Mouse (Mus musculus) embryonic facial prominence, embryonic 11.5 days (tissue): ENCODE measurements around the gene Slfnl1. TPM values are rescaled to one million over a fixed set of nuclear protein-coding genes. Genes with fewer than 3 reads are reported as not detected.

Source experiments
- ATAC-seq: fragments of 200-750 bp; cut with Nextera tagmentation; replicated peaks from 2 replicates; pipeline ENCODE4 v1.8.0; 2017; ENCODE audit warnings: low read depth; ENCODE audit not compliant: insufficient number of reproducible peaks, low FRiP score, low TSS enrichment
- DNase-seq: peaks from one replicate; pipeline ENCODE4 v3.0.0-alpha.2; 2015; ENCODE audit warnings: low spot score
- H3K27ac ChIP-seq: fragments of 300-500 bp; sonication (generic); replicated peaks from 2 replicates; pipeline ENCODE4 v1.5.1; 2014; ENCODE audit warnings: mild to moderate bottlenecking, low read depth, low read length, control low read depth
- H3K27me3 ChIP-seq: fragments of 300-500 bp; sonication (generic); 2 replicates; pipeline ENCODE4 v1.6.1; 2014; ENCODE audit warnings: mild to moderate bottlenecking, low read length, moderate library complexity, mixed read lengths; ENCODE audit not compliant: control insufficient read depth, insufficient read depth
- H3K36me3 ChIP-seq: fragments of 300-500 bp; sonication (generic); replicated peaks from 2 replicates; pipeline ENCODE4 v1.6.1; 2014; ENCODE audit warnings: low read depth, mild to moderate bottlenecking, low read length, moderate library complexity, mixed read lengths; ENCODE audit not compliant: control insufficient read depth, insufficient read depth
- H3K4me1 ChIP-seq: fragments of 300-500 bp; sonication (generic); 2 replicates; pipeline ENCODE4 v1.6.1; 2014; ENCODE audit warnings: low read length, mixed read lengths; ENCODE audit not compliant: control insufficient read depth, insufficient read depth
- H3K4me2 ChIP-seq: fragments of 300-500 bp; sonication (generic); 2 replicates; pipeline ENCODE4 v1.6.1; 2014; ENCODE audit warnings: low read depth, mild to moderate bottlenecking, control low read depth, low read length, moderate library complexity
- H3K4me3 ChIP-seq: fragments of 300-500 bp; sonication (generic); 2 replicates; pipeline ENCODE4 v1.5.1; 2014; ENCODE audit warnings: low read depth, low read length, control low read depth
- H3K9ac ChIP-seq: fragments of 300-500 bp; sonication (generic); replicated peaks from 2 replicates; pipeline ENCODE4 v1.6.1; 2014; ENCODE audit warnings: mild to moderate bottlenecking, control low read depth, low read length
- H3K9me3 ChIP-seq: fragments of 300-500 bp; sonication (generic); replicated peaks from 2 replicates; pipeline ENCODE4 v1.6.1; 2016; ENCODE audit warnings: mild to moderate bottlenecking, low read length, inconsistent platforms, mixed read lengths; ENCODE audit not compliant: control insufficient read depth
- WGBS: fragments of 180-500 bp; shearing (Covaris S2); extraction: QIAGEN DNeasy Blood & Tissue Kit; methylation state at CpG from one replicate; pipeline ENCODE4 v1.1.7; 2014; 5-methylcytosine and 5-hydroxymethylcytosine counted together
- polyA plus RNA-seq: library from polyadenylated mRNA; unstranded; fragments of >200 nt; fragmentation: Nextera tagmentation; extraction: Ambion mirVana; gene quantifications from 2 replicates; pipeline ENCODE4 v1.2.1, GENCODE M21; 2014

The Slfnl1 gene
- polyA plus RNA-seq, result 0.11 TPM in 1 of 2 replicates, not detected in the other

DNA sequence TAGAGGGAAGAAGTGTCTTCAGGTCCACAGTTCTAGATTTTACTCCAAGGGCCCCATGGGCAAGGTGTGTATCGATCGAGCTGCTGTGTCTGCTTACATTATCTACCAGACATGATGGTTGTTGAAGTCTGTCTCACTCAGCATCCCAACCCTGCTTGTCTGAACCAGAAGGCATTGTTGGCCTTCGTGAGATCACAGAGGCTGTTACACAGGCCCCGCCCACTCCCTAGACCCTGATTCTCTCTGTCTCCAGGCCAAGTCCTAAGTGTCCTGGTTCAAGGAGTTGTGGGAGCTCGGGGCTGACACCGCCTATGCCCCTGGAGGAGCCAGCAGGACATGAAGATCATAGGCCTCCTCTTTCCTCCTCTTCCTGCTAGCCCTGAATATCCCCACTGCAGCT lies at the start of gene Slfnl1:
Slfnl1 (plus strand) TSS at position 246 of the 400 bp plus-strand sequence.
- WGBS, result 83% methylated on average over 6 of the region's 6 CpGs
- Histone ChIP-seq H3K36me3 (peaks cover 5% of the 10 kb centered on the region; the same call in 1 of the 2 replicates), H3K27me3 (no peaks in the 10 kb centered on the region), H3K27ac (no peak within 1 kb of the TSS), H3K9ac (no peak within 1 kb of the TSS), H3K4me2 (no peak within 1 kb of the TSS), H3K4me1 (no peaks in the 10 kb centered on the region), H3K9me3 (no peaks in the 10 kb centered on the region), H3K4me3 (no peak within 1 kb of the TSS)
- ATAC-seq (no peak), DNase-seq (no peak)

DNA sequence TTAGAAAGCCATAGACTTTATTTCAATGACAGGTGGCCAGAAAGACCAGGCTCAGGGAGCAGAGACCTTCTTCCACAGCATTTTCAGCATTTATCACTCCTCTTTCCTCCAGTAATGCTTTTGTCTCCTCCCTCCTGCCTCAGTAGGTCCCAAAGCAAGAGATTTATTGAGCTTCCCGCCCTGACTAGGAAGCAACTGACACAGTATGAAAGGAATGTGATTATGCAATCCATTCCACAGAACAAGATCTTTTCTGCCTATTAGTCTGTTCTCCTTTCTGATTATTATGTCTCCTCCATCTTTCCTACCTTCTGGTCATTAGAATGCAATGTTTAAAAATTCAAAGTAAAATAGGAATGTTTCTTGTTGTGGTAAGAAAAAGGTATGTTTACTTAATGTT lies 44.3 kb upstream of the Slfnl1 start:
- Histone ChIP-seq H3K36me3 (no peaks in the 10 kb centered on the region), H3K27ac (no peak overlapping the region), H3K9me3 (no peaks in the 10 kb centered on the region), H3K27me3 (no peaks in the 10 kb centered on the region), H3K4me3 (no peak overlapping the region), H3K4me2 (no peak overlapping the region), H3K4me1 (no peaks in the 10 kb centered on the region), H3K9ac (no peak overlapping the region)
- ATAC-seq, result no peak
- no peak for DNase-seq
- WGBS, result 57% methylated on average over 1 of the region's 1 CpGs

DNA sequence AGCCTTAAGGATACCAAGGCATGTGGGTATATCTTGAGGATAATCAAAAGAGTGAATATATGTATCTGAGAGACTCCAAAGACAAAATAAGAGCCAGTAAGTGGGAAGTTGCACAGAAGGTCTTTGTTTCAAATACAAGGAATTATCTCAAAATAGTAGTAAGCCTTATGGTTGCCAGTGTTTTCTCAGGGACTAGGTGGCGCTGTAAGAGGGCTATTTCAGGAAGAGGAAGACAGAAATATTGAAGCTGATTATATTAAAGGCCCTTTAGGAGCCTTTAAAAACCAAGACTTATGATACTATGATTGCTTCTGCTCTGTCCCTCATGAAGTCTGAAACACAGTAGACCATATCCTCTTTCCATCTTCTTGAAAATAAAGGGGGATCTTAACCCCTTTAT lies 25.1 kb upstream of the Slfnl1 start:
- no peaks in the 10 kb centered on the region for H3K9me3 ChIP-seq
- no peak overlapping the region for H3K9ac ChIP-seq
- no peak overlapping the region for H3K4me2 ChIP-seq
- H3K4me1 ChIP-seq, result no peaks in the 10 kb centered on the region
- H3K4me3 ChIP-seq, result no peak overlapping the region
- H3K27me3 ChIP-seq, result no peaks in the 10 kb centered on the region
- no peaks in the 10 kb centered on the region; the same call in 1 of the 2 replicates for H3K36me3 ChIP-seq
- H3K27ac ChIP-seq, result no peak overlapping the region
- DNase-seq (no peak), ATAC-seq (no peak)
- WGBS, result 85% methylated on average over 1 of the region's 1 CpGs

DNA sequence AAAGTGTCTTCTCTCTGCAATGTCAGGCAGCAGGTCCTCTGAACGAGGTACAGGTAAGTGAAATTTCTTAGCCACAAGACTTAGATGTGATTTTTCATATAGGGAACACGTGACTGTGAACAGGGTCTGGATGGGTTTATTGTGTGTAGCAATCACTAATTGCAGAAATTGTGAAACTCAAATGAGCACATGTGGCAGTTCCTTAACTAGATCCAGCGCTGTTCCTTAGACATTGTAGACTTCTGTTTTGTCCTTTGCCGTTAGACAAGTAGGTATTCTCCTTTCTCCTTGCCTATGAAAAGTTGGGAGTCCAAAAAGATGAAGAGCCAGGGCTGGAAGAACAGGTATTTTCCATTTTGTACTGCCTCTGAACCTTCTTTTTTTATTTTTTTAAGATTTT lies 20.8 kb upstream of the Slfnl1 start:
- Histone ChIP-seq H3K27ac (no peak overlapping the region), H3K36me3 (no peaks in the 10 kb centered on the region; the same call in none of the 2 replicates), H3K4me1 (no peaks in the 10 kb centered on the region), H3K4me2 (no peak overlapping the region), H3K9ac (no peak overlapping the region), H3K27me3 (no peaks in the 10 kb centered on the region), H3K9me3 (no peaks in the 10 kb centered on the region), H3K4me3 (no peak overlapping the region)
- WGBS, result 93% methylated on average over 4 of the region's 4 CpGs
- ATAC-seq (no peak), DNase-seq (no peak)

DNA sequence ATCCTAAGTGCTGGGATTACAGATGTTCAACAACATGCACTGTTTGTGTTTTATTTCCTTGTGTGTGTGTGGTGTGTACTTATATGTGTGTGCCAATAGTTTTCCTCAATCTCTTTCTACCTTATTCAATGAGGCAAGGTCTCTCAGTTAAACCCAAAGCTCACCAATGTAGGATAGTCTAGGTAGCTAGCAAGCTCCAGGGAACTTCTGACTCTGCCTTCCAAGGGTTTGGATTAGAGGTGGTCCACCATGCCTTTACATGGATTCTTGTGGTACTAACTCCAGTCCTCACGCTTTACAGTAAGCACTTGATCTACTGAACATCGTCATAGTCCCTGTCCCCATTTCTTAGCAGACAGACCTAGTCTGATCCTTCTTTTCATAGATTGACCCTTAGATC lies 17.7 kb upstream of the Slfnl1 start:
- DNase-seq, result no peak
- Histone ChIP-seq H3K27me3 (no peaks in the 10 kb centered on the region), H3K27ac (no peak overlapping the region), H3K4me2 (no peak overlapping the region), H3K4me3 (no peak overlapping the region), H3K9me3 (no peaks in the 10 kb centered on the region), H3K9ac (no peak overlapping the region), H3K36me3 (peaks cover 6% of the 10 kb centered on the region), H3K4me1 (no peaks in the 10 kb centered on the region)
- no peak for ATAC-seq
- WGBS, result 95% methylated on average over 2 of the region's 2 CpGs

DNA sequence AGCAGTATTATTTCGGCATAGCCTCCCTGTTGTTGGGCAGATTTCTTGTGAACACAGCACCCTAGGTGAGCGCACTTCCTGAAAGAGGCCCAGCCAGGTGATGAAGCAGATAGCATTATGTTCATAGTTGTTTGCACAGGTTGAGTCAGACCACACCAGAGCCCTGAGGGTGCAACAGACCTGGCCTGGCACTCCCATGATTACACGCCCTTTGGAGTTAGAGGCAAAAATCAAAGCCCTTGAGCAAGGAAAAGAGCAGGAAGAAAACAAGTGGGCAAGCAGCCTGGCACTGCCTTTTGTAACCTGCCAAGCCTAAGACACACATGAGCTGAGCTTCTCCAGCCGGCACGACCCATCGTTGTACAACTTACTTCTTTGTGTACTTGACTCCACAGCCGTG lies 15.5 kb upstream of the Slfnl1 start:
- no peak for DNase-seq
- Histone ChIP-seq H3K9me3 (no peaks in the 10 kb centered on the region), H3K27ac (no peak overlapping the region), H3K4me3 (no peak overlapping the region), H3K36me3 (peaks cover 6% of the 10 kb centered on the region), H3K27me3 (no peaks in the 10 kb centered on the region), H3K4me1 (no peaks in the 10 kb centered on the region), H3K9ac (no peak overlapping the region), H3K4me2 (no peak overlapping the region)
- ATAC-seq, result no peak
- WGBS, result 89% methylated on average over 7 of the region's 7 CpGs

GRCm38 (mm10) chr4:120516907-120517306 lies 15.1 kb upstream of the Slfnl1 start:
- no peak overlapping the region for H3K4me2 ChIP-seq
- H3K4me3 ChIP-seq, result no peak overlapping the region
- H3K27ac ChIP-seq, result no peak overlapping the region
- H3K36me3 ChIP-seq, result peaks cover 6% of the 10 kb centered on the region
- WGBS, result 79% methylated on average over 7 of the region's 7 CpGs
- no peak overlapping the region for H3K9ac ChIP-seq
- DNase-seq, result no peak
- H3K27me3 ChIP-seq, result no peaks in the 10 kb centered on the region
- ATAC-seq, result no peak
- no peaks in the 10 kb centered on the region for H3K4me1 ChIP-seq
- H3K9me3 ChIP-seq, result no peaks in the 10 kb centered on the region

- H3K36me3 ChIP-seq, result peaks cover 6% of the 10 kb centered on the region
- WGBS, result 78% methylated on average over 4 of the region's 4 CpGs
- ATAC-seq, result no peak
Observed at GRCm38 (mm10) chr4:120517335-120517734, 14.7 kb upstream of the Slfnl1 start.

More at GRCm38 (mm10) chr4:120517335-120517734, 14.7 kb upstream of the Slfnl1 start:
- H3K27me3 ChIP-seq, result no peaks in the 10 kb centered on the region
- no peaks in the 10 kb centered on the region for H3K4me1 ChIP-seq
- no peak overlapping the region for H3K9ac ChIP-seq
- H3K4me3 ChIP-seq, result no peak overlapping the region
- H3K9me3 ChIP-seq, result no peaks in the 10 kb centered on the region
- H3K27ac ChIP-seq, result no peak overlapping the region
- DNase-seq, result no peak
- no peak overlapping the region for H3K4me2 ChIP-seq
